Mouse (Mus musculus) adrenal gland, postnatal 4 days (tissue): ENCODE results near the gene Pclo. TPM values are rescaled to one million over a fixed set of nuclear protein-coding genes. Genes with fewer than 3 reads are reported as not detected.
"Not testable (repeated sequence)": the region's sequence is repeated elsewhere in the genome, so short reads cannot be mapped to it uniquely, and the experiment has no call there.

ENCODE experiments used
- DNase-seq, 2 experiments: peaks; one replicate each; pipeline ENCODE4 v3.0.0; 2021 to 2022; ENCODE audit warnings: low spot score in 2 of 2, mixed read lengths in 2 of 2
- total RNA-seq, 2 experiments: library from RNA; stranded (reverse); gene quantifications; 2 replicates each; pipeline ENCODE4 v1.2.3; 2021

Pclo gene
- total RNA-seq, 2 experiments from 2014 or later: 8.4 to 9.7 TPM

DNA sequence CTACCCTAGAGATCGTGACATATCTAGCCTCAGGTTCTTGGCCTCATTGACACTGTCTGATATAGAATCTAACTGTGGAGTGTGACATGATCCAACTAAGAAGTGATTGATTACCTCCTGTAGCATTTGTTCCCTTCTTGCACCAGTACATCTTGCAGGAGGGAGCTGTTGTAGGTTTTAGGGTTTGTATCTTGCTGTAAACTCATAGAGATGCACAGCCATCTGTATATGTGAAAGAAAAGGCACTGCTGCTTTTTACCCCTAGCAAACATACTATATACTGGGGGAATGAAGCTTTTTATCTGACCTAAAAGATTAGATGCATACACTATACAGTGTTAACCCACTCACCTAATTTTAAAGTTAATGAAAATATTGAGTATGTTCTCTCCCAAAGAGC is 147.9 kb downstream of the Pclo start:
- DNase-seq: no peak

DNA sequence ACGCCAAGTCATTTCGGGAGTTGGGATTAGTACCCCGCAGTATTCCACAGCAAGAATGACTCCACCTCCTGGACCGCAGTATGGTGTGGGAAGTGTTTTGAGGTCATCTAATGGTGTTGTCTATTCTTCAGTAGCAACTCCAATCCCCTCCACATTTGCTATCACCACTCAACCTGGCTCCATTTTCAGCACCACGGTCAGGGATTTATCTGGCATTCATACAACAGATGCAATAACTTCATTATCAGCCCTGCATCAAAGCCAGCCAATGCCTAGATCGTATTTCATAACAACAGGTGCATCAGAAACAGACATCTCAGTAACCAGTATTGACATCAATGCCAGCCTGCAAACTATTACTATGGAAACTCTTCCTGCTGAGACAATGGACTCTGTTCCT is 165.7 kb downstream of the Pclo start:
- no peak for DNase-seq

DNA sequence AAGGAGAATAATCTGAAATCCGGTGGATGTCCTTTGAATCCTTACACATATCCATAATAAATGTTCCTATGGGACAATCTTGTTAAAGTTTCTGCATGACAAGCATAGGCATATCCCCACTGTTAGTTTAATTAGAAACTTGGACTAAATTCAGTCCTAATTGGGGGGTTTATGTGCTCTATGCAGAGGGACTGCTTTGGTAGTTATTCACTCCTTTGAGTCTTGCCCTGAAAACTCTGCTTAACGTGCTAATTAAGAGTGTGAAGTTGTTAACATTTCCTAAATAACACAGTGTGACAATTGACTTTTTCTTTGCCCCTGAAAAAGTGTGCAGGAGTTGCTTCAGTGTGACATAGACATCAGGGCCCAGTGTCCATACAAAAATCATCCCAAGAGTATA is 177.3 kb downstream of the Pclo start:
- no peak for DNase-seq

DNA sequence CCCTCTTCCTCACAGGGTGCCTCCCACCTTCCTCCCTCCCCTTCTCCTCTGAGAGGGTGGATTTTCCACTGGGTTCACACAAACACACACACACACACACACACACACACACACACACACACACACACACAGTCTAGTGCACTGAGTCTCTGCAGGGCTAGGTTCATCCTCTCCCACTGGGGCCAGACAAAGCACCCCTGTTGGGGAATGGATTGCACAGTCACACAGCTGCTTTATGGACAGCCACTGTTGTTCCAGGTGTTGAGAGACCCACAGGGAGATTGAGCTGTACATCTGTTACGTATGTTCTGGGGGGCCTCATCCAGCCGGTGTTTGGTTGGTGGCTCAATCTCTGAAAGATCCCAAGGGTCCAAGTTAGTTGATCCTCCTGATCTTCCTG is 182.0 kb downstream of the Pclo start:
- no peak for DNase-seq

DNA sequence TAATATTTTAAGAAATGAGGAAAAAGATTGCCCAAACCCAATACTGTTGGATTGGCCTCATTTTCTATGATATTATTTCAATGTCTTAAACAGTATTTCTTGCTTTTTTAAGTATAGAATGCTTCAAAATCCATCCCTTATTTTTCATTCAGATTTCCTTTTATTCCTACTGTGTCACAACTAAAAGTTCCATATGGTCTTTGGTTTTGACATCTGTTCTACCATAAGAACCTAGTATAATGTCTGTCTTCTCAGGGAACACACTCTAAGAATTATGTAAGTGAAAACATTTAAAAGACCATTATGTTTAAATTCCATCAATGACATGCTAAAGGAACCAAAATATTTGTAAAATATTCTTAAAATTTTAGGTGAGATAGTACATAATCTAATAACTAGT is 186.2 kb downstream of the Pclo start:
- DNase-seq: no peak

DNA sequence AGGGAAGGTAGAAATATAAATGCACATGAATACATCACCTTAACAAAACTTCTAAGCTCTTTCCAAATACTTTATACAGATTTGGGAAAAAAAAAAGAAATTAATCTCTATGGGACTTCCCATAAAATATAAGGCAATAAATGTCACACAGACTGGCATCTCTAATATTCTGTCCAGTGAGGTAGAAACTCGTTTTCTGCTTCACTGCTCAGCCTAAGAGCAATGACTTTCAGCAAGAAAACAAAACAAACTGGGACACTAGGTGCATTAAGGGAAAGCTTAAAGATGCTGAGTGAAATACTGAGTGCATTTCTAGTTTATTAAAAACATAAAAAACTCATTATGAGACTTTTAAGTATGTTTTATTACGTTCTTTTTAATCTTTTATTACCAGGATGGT is 190.7 kb downstream of the Pclo start:
- no peak for DNase-seq

DNA sequence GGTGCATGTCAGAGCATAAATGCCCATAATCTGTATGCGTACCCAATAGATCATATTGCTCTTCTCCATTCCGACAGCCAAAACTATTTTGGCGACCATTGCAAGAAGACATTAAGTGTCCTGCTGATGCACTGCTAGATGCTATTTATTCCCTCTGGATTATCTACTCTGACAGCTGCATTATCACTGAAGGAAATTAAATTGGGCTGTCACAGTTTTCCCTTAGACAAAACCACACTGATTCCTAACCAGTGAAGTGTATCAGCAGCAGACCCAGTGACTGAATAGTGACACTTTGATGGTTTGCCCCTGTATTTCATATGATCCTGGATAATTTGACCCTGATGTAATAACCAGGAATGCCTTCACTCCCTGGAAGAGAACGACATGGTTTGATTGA is 192.6 kb downstream of the Pclo start:
- DNase-seq: no peak

DNA sequence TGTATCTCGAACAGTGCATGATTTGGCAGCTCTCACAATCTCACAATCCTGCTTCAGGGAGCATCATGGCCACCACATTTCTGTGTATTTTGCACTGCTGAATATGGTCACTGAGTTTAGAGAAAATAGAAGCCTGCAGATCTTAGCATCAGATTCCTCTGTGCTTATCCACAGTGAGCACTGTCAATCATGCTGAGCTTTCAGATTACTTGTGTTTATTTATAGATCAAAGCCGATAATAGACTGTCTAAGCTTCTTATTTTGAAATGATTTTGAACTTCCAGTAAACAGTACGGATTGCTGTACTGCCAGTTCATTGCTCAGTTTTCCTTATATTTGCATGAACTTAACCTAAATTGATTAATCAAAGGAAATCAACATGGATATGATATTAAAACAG is 208.9 kb downstream of the Pclo start:
- no peak for DNase-seq

DNA sequence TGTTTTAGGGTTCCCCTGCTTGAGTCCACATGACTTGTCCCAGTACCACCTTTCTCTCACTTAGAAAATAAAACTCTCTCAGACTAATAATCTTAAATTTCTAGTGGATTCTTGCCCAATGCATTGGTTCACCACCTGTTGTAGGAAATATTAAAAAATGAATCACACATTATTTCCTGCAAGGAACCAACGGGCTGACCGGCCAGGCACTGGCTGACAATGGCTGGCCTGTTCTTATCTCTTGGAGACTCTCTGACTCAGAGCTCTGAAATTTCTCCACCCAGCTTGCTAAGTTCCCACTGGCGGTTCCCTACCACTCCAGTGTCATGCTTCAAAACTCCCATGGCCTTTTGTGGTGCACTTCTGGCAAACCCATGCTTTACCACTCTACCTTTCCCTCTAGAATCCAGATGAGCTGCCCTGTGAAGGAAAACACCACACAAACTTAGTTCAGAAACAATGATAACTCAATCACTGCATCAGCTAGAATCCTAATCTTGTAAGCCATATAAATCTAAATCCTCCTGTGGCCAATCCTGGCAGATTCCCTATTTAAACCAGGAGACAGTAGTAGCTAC is 214.0 kb downstream of the Pclo start:
- DNase-seq: no peak

DNA sequence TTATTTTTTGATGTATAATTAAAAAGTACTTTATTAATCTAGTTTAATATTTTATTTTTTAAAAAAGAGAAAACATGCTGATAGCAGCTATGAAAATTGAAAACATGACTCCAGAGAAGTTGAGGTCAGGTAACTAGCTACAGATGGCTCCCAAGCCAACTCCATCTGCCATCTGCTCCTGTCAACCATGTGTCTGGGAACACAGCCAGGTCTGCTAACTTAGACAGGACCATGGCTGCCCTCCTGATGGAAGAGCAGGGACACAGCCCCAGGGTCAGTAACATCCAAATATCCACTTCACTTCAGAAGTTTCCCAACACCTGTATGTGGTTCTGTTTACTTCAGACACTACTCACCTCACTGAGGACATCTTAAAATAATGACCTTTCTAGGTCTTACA is 236.2 kb downstream of the Pclo start:
- no peak for DNase-seq

DNA sequence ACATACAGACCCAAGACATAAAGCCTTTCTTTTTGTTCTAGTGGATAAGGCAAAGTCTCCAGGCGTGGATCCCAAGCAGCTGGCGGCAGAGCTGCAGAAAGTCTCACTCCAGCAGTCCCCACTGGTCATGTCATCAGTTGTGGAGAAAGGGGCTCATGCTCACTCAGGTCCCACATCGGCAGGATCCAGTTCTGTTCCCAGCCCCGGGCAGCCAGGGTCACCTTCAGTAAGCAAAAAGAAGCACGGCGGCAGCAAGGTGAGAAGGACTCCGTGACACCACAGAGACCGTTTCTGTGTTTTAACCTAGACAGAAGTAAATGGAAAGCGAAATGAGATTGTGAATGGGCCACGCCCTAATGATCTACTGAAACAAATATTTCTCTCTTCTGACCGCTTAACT is 252.0 kb downstream of the Pclo start:
- no peak for DNase-seq

DNA sequence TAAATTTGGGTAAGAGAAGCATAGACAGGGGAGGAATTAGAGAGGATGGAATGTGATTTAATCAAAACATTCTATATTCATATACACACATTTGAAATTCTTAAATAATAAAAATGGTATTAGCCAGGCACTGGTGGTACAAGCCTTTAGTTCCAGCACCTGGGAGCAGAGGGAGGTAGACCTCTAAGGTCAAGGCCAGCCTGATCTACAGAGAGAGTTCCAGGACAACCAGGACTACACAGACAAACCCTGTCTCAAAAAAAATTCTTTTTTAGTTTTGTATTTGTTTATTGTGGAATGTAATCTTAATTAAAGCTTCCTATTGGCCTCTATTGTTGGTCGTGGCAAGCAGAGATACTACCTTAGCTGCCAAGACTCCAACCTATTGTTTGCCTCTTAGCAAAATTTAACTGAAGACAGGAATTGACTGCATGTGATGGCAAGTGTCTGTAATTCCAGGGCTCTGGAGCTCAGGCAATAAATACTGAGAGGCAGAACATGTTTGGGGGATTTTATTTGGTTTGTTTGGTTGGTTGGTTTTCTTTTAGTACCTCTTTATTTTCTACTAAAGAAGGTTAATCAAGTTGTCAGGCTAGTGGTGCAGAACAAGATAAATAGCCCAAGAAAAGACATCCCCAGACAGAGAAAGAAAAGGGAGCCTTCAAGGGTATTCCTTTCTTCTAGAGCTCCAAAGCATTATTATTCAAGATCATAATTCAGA is 267.8 kb downstream of the Pclo start:
- DNase-seq: no peak

DNA sequence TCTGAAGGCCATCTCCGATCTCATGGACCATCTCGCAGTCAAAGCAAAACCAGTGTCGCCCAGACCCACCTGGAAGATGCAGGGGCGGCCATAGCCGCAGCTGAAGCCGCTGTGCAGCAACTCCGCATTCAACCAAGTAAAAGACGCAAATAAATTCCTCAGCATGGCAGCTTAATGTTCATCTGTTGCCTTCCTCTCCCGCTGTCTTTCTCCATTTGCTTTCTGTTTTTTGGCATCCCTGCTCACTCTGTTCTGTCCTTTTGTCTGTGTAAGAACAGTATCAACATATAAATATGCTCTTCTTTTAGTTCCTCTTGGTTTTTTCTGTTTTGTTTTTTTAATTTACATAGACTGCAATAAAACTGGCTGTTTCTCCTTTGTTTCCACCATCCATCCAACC is 279.2 kb downstream of the Pclo start:
- DNase-seq: no peak

DNA sequence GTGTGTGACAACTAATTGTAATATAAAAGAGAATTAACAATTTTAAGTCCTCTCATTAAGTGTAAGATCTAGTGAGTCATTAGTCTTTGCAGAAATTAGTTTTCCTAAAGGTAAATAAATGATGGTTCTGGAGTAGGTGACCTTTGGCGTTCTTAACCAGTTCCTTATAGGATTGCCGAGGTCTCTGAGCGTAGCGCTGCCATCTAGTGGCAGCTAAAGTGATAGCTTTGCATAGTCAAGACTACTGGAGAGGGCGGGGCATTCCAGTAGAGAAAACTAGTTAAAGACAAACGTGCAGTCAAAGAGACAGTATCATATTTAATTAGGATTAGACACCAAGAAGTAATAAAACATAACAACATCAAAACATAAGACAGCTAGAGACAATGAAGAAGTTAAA is 292.4 kb downstream of the Pclo start:
- no peak for DNase-seq

DNA sequence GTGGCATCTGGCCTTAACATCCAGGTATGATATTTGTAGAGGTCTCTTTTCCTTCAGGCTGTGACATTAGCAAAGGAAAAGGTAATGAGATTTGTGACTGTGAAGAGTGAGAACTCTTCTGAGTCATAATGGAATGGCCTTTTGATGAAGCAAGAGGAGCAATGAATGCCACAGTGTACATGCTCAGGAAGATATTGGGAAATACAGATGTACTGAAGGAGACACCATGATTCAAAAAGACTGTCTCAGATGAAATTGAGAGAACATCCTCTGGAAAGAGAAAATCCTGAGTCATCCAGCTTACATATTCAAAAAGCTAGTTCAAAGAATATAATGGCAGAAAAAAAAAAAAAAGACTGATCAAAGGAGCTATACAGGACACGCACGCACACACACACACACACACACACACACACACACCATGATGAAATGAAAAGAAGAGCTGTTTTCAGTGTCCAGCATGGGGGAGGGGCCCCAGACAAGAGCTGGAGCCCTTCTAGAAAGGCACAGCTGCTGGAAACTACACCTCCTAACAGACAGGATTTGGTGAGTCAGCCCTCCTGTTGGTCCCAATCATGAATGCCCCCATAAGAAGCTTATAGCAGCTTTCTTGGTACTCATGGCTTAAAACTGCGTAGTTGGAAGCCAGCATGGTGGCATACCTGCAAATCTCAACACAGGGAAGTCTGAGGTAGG is 318.6 kb downstream of the Pclo start:
- no peak for DNase-seq

DNA sequence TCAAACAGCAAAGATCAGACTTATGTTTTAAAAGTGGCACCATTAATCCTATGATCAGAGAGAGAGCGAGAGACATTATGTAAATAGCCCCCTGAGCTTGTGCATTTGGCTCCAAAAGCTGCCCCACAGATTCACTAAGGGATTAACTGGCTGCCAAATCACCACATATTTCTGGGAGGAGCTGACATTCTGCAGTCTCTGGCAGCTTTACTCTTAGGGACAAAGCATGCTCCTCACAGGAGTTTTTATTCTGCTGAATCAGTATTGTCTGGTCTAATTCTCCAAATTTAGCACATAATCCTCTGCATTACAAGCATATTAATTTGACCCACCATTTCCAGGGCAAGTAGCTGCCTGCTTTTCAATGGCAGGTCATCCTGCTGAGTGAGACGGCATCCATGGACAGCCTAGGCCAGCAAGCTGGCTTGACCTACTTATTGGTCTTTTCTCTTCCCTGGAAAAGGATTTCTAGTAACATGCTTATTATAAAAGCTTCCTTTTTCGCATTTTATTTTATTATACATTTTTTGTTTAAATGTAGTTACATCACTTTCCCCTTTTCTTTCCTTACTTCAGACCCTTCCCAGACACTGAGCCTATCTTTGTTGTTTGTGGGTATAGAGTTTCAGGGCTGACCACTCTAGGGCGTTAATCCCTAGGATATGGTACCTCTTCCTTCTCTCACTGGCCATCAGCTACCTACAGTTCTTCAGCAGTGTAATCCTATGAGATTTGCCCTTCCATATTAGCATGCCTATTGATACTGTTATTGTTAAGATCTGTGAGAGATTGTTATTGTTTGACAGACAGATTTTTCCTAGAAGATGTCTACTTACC is 319.7 kb downstream of the Pclo start:
- DNase-seq: no peak

DNA sequence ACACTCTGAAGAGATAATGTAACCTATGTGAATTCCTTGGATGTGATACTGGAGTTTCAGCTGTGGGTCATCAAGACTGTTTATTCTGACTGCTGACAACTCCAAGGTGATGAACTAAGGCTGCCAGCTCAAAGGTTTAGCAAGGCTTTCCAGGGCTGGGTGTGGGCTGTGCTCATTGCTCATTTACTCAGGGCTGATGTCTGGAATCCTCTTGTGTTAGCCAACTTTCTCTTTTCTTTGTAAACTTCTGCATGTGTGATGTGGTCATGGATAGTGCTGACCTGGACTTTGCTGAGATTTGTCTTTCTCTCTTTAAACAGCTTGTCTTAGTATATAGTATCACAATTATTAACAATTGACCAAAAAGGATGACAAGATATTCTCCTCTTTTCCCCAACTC is 338.9 kb downstream of the Pclo start:
- DNase-seq: no peak

DNA sequence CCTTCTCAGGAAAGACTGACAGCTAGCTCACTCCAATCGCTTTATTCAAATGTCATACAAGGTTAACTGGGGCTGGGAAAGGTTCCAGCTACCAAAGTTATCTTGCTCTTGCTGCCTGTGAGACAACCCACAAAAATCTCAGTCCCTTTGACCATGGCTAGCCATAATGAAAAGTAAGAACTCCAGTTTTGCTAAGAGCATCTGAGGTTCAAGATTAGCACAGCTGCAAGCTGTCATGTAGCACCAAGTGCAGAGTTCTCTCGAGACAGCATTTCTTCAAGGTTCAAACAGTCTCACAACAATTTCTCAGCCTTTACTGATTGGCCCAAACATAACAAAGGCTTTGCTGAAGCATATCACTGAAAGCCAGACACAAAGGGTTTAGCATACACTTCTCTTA is 370.6 kb downstream of the Pclo start:
- not testable (repeated sequence) for DNase-seq

DNA sequence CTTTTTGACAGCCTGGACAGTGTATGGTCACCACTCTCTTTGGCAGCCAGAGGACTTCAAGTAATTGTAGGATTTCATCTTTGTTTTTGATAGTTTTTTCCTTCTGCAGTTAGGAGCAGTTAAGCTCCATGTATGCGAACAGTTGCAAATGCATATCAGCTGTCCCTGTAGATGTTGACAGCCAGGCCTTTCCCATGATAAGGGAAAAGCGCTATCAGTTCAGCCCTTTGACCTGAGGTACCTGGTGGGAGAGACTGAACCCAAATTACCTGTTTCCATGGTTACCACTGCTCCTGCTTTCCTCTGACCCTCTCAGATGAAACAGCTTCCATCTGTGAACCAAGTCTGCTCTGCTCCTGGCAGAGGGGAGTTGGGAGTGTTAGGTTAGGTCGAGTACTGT is 377.5 kb downstream of the Pclo start:
- no peak for DNase-seq

DNA sequence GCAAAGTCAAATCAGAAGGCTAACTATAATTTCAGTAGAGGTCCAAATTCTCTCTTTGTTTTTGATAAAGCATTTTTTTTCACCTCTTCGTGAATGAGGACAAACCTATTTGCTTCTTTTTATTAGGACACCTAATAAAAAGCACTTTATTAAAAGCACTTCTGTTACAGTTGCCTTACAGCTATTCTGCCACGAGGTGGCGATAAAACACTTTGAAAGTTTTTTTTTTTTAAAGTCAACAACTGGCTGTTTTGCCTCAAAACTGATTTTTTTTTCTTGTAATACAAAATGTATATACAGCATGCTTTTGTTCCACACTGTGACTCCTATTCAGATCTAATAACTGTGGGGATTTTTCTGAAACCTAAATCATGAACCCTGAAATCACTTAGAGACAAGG is 388.8 kb downstream of the Pclo start:
- not testable (repeated sequence) for DNase-seq
